Mouse (Mus musculus): ENCODE data around the gene Sgms1. TPM values are rescaled to one million over a fixed set of nuclear protein-coding genes. Genes with fewer than 3 reads are reported as not detected.

Sgms1 gene
- polyA plus RNA-seq, 1 experiment from 2014 or later, result 43.3 TPM

DNA sequence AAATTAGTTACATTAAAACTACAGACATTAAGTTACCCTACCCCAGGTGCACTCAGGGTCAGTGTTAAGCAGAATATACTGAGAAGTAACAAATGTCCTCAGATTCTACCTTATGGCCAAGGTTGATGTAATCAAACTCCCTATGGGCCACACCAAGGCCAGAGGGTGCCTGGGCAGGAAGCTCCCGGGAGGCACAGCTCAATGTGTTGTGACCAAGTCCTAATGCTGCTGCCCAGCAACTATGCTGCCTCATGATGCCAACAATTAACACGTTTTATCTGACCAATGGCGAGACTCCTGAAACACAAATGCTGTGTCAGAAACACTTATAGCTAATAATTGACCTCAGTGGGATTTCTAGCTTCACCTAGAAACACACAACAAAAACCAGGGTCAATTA is 197.9 kb downstream of the Sgms1 start:
- Histone ChIP-seq H3K27ac (no peak overlapping the region), H3K27me3 (replicated peaks) (no peaks in the 10 kb centered on the region), H3K9me3 (no peaks in the 10 kb centered on the region), H3K4me3 (replicated peaks) (no peak overlapping the region), H3K4me1 (0 out of 2 replicates have a peak, but pooled peaks cover 3% of the 10 kb centered on the region), H3K36me3 (no peaks in the 10 kb centered on the region), H3K4me2 (no peak overlapping the region), H3K9ac (no peak overlapping the region)
- 84% methylated on average over 3 of the region's 3 CpGs for WGBS
- no peak for ATAC-seq (ENCODE audit: insufficient read depth, low FRiP score, low read depth)

DNA sequence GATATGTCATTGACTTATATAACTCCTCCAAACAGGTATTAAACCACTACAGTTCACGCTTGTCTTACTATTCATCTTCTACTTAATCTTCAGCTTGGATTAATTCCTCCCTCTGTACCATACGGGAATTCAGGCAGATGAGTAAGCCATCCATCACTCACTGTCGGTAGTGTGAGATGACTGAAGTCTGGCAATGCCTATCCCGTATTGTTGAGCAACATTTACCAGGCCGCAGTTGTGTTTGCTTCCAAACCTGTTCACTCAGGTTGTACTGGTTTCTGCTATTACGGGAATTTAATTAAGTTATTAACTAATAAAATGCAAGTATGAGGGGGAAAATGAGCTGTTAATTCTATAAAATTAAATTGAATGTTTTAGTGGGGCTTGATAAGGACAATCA is 199.6 kb downstream of the Sgms1 start:
- Histone ChIP-seq H3K9me3 (no peaks in the 10 kb centered on the region), H3K36me3 (no peaks in the 10 kb centered on the region), H3K9ac (no peak overlapping the region), H3K27me3 (replicated peaks) (no peaks in the 10 kb centered on the region), H3K4me1 (no peaks in the 10 kb centered on the region), H3K4me3 (replicated peaks) (no peak overlapping the region), H3K4me2 (no peak overlapping the region), H3K27ac (no peak overlapping the region)
- ATAC-seq (ENCODE audit: insufficient read depth, low FRiP score, low read depth), result no peak
- 72% methylated on average over 6 of the region's 6 CpGs for WGBS

DNA sequence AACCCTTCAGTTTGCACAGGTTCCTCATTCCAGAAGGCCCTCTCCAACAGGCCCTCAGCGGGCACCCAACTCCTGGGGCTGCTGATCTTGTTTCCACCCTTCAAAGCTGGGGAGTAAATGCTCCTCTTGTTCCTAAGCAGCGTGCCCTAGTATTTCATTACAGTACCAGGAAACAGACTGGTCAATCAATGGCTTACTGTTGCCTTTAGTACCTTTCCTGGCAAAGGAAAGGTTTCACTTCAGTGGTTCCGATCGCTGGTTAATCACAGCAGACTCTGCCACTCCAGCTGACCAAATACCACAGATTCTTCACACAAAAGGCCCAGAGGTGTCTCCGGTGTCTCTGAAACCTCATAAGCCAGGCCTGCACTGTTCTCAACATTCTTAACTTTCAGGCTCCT is 200.5 kb downstream of the Sgms1 start:
- Histone ChIP-seq H3K27me3 (replicated peaks) (no peaks in the 10 kb centered on the region), H3K4me2 (no peak overlapping the region), H3K9me3 (no peaks in the 10 kb centered on the region), H3K4me3 (replicated peaks) (no peak overlapping the region), H3K4me1 (no peaks in the 10 kb centered on the region), H3K36me3 (no peaks in the 10 kb centered on the region), H3K9ac (no peak overlapping the region), H3K27ac (no peak overlapping the region)
- whole genome bisulfite sequencing, result 68% methylated on average over 5 of the region's 5 CpGs
- ATAC-seq (ENCODE audit: insufficient read depth, low FRiP score, low read depth), result no peak

DNA sequence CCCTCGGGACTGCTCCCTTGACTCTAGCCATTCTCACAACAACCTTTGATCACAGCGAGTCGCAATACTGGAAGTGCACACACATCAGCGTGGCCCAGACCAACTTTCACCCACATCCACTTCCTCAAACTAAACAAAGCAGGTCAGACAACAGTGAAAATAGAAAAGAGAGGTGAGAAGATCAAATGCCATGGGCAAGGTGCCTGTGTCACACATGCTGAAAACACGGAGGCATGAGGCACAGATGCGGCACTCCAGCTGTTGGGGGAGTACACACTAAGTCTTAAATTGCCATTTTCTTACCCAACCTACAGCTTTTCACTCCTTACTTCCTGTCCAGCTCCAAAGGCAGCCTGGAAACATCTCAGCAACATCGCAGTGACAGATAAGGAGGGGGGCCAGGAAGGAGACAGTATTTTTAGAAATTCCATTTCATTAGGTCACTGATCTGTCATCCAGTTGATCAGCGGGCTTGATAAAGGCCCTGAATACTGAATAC is 202.9 kb downstream of the Sgms1 start:
- Histone ChIP-seq H3K4me3 (replicated peaks) (no peak overlapping the region), H3K27ac (no peak overlapping the region), H3K4me2 (no peak overlapping the region), H3K4me1 (no peaks in the 10 kb centered on the region), H3K27me3 (replicated peaks) (no peaks in the 10 kb centered on the region), H3K9ac (no peak overlapping the region), H3K36me3 (no peaks in the 10 kb centered on the region), H3K9me3 (no peaks in the 10 kb centered on the region)
- 64% methylated on average over 8 of the region's 8 CpGs for WGBS
- peak; percentile 27; the same call in 1 of the 2 replicates for ATAC-seq (ENCODE audit: insufficient read depth, low FRiP score, low read depth)

DNA sequence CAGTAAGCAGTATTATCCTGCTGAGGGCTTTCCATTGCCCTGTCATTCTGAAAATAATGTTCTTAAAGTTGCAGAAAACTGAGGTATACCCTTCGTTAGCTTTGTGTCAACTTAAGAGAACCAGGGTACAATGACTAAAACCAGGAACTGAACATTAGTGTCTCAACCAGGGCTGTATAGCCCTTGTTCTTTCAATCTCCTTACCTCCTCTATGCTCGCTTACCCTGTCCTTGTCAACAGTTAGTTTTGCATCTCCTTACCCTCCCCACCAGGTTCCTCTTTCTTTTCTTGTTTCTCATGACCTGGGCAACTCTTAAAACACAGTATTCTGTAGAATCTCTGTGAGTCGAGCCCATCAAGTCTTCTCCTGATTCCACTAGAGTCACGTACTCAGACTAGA is 206.5 kb downstream of the Sgms1 start:
- Histone ChIP-seq H3K4me3 (replicated peaks) (no peak overlapping the region), H3K27ac (no peak overlapping the region), H3K27me3 (replicated peaks) (no peaks in the 10 kb centered on the region), H3K9ac (no peak overlapping the region), H3K36me3 (no peaks in the 10 kb centered on the region), H3K4me2 (no peak overlapping the region), H3K4me1 (peaks cover 10% of the 10 kb centered on the region), H3K9me3 (no peaks in the 10 kb centered on the region)
- WGBS, result 86% methylated on average over 4 of the region's 4 CpGs
- no peak for ATAC-seq (ENCODE audit: insufficient read depth, low FRiP score, low read depth)

DNA sequence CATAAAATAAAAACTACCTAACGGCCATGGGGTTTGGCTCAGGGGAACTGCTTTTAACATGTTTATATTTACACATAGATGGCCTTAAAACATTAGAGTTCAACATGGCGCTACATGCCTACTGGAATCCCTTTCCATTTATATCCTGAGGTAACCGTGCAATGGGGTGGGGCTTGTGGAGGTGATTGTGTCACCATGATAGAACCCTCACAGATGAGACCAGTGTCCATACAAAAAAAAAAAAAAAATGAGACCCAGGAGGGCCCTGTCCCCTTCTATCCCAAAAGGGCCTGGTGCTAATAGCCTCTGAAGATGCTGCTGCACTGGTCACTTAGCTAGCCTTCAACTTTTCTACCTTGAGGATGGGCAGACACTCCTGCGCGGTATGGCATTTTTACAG is 207.0 kb downstream of the Sgms1 start:
- Histone ChIP-seq H3K9ac (no peak overlapping the region), H3K27ac (peak overlapping the region; percentile 28; the same call in 1 of the 2 replicates), H3K9me3 (no peaks in the 10 kb centered on the region), H3K4me3 (replicated peaks) (no peak overlapping the region), H3K36me3 (no peaks in the 10 kb centered on the region), H3K4me1 (peaks cover 10% of the 10 kb centered on the region), H3K27me3 (replicated peaks) (no peaks in the 10 kb centered on the region), H3K4me2 (no peak overlapping the region)
- no peak for ATAC-seq (ENCODE audit: insufficient read depth, low FRiP score, low read depth)
- 81% methylated on average over 5 of the region's 5 CpGs for whole genome bisulfite sequencing

DNA sequence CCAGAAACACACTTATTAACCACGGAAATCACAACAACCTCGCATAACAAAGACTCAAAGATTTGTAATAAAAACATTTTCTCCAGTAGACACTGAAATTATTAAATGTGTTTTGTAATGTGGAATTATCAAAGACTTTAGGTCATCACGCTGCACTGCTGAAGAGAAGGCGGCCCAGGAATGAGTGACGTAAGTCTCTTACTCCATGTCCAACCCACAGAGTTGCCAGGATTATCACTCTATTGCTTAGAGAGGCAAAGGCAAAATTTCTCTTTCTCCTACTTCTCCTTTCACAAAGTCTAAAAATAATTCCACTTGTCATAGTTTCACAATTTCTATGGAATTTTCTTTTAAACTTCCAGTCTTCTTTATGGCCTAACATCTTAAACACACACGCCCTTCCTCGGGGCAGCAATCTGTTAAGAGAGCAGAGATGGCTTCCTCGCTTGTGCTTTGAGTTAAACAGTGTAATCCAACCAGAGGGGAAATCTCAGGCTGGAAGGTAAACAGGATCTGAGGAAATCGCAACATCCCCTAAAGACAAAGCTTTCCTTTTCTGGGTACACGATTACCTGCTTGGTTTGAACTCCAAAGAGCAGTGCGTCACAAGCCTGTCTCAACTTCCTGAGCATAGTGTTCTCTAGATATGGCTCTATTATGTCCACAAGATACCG is 207.7 kb downstream of the Sgms1 start:
- 69% methylated on average over 12 of the region's 12 CpGs for WGBS
- no peaks in the 10 kb centered on the region for H3K27me3 ChIP-seq (replicated peaks)
- peak overlapping the region; percentile 28; the same call in 1 of the 2 replicates for H3K27ac ChIP-seq
- no peaks in the 10 kb centered on the region for H3K36me3 ChIP-seq
- H3K4me1 ChIP-seq, result peaks cover 10% of the 10 kb centered on the region
- H3K9me3 ChIP-seq, result no peaks in the 10 kb centered on the region
- no peak overlapping the region for H3K9ac ChIP-seq
- no peak overlapping the region for H3K4me3 ChIP-seq (replicated peaks)
- H3K4me2 ChIP-seq, result no peak overlapping the region
- no peak for ATAC-seq (ENCODE audit: insufficient read depth, low FRiP score, low read depth)

DNA sequence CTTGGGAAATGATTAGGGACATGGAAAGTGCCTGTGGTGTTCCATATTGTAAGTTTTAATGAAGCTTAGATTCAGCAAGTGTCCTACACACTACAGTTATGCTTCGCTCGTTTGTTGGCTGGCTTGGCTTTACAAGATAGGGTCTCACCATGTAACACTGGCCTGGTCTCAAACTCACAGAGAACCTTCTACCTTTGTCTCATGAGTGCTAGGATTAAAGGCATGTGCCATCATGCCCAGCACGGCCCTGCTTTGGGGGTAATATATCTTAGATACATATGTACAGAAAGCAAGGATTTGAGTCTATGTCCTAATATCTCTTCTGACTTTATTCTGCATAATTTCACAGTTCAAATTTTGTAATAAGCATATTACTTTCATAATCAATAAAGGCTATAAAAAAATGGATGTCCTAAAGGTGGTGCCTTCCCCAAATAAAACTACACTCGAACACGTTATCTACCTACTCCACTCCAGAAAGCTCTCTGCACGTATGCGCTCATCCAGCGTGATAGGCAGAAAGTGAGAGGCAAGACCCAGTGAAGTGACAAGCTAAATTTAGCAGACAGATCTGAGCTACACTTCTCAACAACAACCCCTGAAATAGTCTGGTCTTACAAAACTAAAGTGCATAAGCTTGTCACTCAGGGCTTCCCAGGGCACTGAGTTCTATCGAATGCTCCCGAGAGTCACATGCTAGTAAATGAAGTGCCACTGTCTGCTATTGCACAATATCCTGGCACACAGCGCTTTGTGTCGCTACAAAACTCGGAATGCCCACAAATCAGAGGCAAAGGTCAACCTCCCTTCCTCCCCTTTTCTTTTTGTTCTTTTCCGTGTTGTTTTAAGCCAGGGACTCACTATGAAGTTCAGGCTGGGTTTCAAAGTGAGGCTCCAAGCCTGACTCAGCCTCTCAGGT is 208.5 kb downstream of the Sgms1 start:
- Histone ChIP-seq H3K9ac (no peak overlapping the region), H3K27me3 (replicated peaks) (no peaks in the 10 kb centered on the region), H3K9me3 (no peaks in the 10 kb centered on the region), H3K4me2 (no peak overlapping the region), H3K4me3 (replicated peaks) (no peak overlapping the region), H3K27ac (0 out of 2 replicates have a peak overlapping the region, but pooled peaks have one; percentile 5), H3K4me1 (peaks cover 10% of the 10 kb centered on the region), H3K36me3 (no peaks in the 10 kb centered on the region)
- ATAC-seq (ENCODE audit: insufficient read depth, low FRiP score, low read depth), result peak; percentile 78
- WGBS, result 68% methylated on average over 14 of the region's 14 CpGs

DNA sequence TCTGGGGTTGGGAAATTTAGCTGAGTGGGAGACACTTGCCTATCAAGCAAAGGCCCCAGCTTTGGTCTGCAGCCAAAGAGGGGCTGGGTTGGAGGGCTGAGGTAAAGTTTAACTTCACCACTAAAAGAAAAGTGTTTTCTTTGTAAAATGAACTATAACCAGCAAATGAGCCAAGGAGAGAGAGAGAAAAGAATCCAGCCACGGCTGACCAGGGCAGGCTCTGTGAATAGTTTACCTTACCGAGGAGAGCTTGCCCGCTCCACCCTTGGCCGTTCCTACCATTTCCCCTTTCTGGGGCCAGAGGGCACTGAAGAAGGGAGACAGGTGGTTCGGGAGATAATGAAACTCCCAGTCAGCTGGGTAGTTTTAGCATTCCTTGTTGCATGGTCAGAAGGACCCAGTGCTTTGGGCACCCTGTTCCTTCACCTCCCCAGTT is 209.5 kb downstream of the Sgms1 start:
- H3K4me3 ChIP-seq (replicated peaks), result no peak overlapping the region
- H3K4me1 ChIP-seq, result peaks cover 10% of the 10 kb centered on the region
- no peaks in the 10 kb centered on the region for H3K36me3 ChIP-seq
- H3K4me2 ChIP-seq, result no peak overlapping the region
- 31% methylated on average over 5 of the region's 5 CpGs for WGBS
- H3K9ac ChIP-seq, result no peak overlapping the region
- H3K27me3 ChIP-seq (replicated peaks), result no peaks in the 10 kb centered on the region
- H3K9me3 ChIP-seq, result no peaks in the 10 kb centered on the region
- peak; percentile 82 for ATAC-seq (ENCODE audit: insufficient read depth, low FRiP score, low read depth)
- H3K27ac ChIP-seq, result peak overlapping the region; percentile 62; the same call in 1 of the 2 replicates

DNA sequence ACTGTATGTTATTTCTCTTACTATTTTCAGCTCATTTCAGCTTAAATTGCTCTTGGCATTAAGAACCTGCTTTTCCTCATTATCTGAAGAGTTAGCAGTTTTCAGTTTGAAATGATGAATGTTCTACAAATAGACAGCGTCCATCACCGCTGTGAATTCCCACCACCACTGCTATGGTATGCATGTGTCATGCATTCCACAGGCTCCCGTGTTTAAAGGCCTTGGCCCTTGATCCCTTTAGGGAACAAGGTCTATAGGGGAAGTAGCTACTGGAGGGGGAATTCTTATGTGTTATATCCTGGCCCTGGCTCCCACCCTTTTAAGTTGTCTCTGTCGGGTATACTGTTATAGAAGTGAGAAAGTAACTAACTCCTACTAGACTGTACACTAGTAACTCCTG is 210.0 kb downstream of the Sgms1 start:
- Histone ChIP-seq H3K27ac (peak overlapping the region; percentile 62; the same call in 1 of the 2 replicates), H3K9me3 (no peaks in the 10 kb centered on the region), H3K4me2 (no peak overlapping the region), H3K36me3 (no peaks in the 10 kb centered on the region), H3K4me1 (peaks cover 10% of the 10 kb centered on the region), H3K4me3 (replicated peaks) (no peak overlapping the region), H3K9ac (no peak overlapping the region), H3K27me3 (replicated peaks) (no peaks in the 10 kb centered on the region)
- 36% methylated on average over 4 of the region's 4 CpGs for WGBS
- ATAC-seq (ENCODE audit: insufficient read depth, low FRiP score, low read depth), result 0 out of 2 replicates have a peak, but pooled peaks have one; percentile 40

DNA sequence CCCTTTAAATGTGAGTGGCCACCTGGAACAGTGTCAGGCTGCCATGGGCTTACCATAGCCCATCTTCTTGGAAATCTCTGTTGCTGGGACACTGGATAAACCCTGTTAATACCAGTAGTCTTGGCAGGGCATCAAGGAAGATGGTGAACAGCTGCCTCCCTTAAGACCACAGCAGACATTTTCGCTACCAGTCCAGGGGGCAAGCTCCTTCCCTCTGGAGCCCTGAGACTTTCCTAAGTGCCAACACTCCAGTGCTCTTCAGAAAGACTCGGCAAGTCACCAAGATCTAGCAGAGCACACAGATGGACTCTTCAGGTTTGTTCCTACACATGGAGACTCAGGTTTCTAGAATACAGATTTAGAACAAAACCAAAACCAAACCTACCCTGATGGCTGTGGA is 211.4 kb downstream of the Sgms1 start:
- Histone ChIP-seq H3K4me2 (no peak overlapping the region), H3K4me3 (replicated peaks) (no peak overlapping the region), H3K27me3 (replicated peaks) (no peaks in the 10 kb centered on the region), H3K36me3 (no peaks in the 10 kb centered on the region), H3K27ac (no peak overlapping the region), H3K9ac (no peak overlapping the region), H3K4me1 (peaks cover 10% of the 10 kb centered on the region), H3K9me3 (no peaks in the 10 kb centered on the region)
- WGBS, result 94% methylated on average over 2 of the region's 2 CpGs
- no peak for ATAC-seq (ENCODE audit: insufficient read depth, low FRiP score, low read depth)

DNA sequence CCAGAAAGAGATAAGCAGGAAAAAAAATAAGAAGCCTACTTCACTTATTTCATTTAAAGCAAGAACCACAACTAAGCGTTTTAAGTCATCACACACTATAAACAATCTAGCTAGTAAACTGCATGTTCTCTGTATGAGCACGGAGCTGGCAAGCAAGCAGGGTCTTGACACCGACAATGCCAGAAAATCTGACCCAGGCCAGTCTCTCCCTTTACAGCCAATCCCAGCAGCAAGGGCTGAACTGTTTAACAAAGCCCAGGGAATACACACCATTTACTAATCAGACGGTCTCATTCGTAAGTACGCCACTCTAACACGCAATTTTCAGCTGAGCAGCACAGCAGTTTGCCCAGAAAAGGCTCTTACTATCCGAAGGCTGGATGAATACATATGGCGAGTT is 213.1 kb downstream of the Sgms1 start:
- Histone ChIP-seq H3K27ac (no peak overlapping the region), H3K9ac (no peak overlapping the region), H3K4me1 (peaks cover 17% of the 10 kb centered on the region), H3K36me3 (no peaks in the 10 kb centered on the region), H3K9me3 (no peaks in the 10 kb centered on the region), H3K4me3 (replicated peaks) (no peak overlapping the region), H3K27me3 (replicated peaks) (no peaks in the 10 kb centered on the region), H3K4me2 (no peak overlapping the region)
- 73% methylated on average over 9 of the region's 9 CpGs for WGBS
- ATAC-seq (ENCODE audit: insufficient read depth, low FRiP score, low read depth), result no peak
